In genomic region chr11:5872707-5873106, GRCm38 (mm10) we compare ENCODE assay signal across 33 mouse cellular contexts. TPM values are rescaled to one million over a fixed set of nuclear protein-coding genes. Genes with fewer than 3 reads are reported as not detected.
"Had no signal": no experiment of that assay in that cellular context is flagged by ENCODE, and none has a peak within 500 bp of the region (broad histone marks: within the 10 kb centered on the region; RNA-seq: fewer than 3 reads in every experiment).

No protein-coding gene starts in this region.

- H3K9ac ChIP-seq: embryonic facial prominence, embryonic 12.5 days; embryonic facial prominence, embryonic 13.5 days; embryonic facial prominence, embryonic 15.5 days; forebrain, embryonic 12.5 days; forebrain, embryonic 13.5 days; forebrain, embryonic 15.5 days; forebrain, postnatal 0 days had no signal

- H3K4me2 ChIP-seq: embryonic facial prominence, embryonic 12.5 days; embryonic facial prominence, embryonic 13.5 days; embryonic facial prominence, embryonic 15.5 days; forebrain, embryonic 12.5 days; forebrain, embryonic 13.5 days; forebrain, embryonic 15.5 days; heart, embryonic 11.5 days had no signal

- H3K4me3 ChIP-seq: embryonic facial prominence, embryonic 10.5 days; embryonic facial prominence, embryonic 12.5 days; embryonic facial prominence, embryonic 13.5 days; embryonic facial prominence, embryonic 15.5 days; erythroblast, embryonic 14.5 days; forebrain, embryonic 10.5 days; forebrain, embryonic 12.5 days; forebrain, embryonic 13.5 days; forebrain, embryonic 15.5 days; gastrocnemius, adult 2 months; heart, adult 2 months; heart, embryonic 10.5 days had no signal

- H3K27me3 ChIP-seq: embryonic facial prominence, embryonic 12.5 days; embryonic facial prominence, embryonic 13.5 days; embryonic facial prominence, embryonic 15.5 days; forebrain, embryonic 12.5 days; forebrain, embryonic 13.5 days; forebrain, embryonic 15.5 days had no signal

- H3K27ac ChIP-seq: embryonic facial prominence, embryonic 10.5 days; embryonic facial prominence, embryonic 12.5 days; embryonic facial prominence, embryonic 13.5 days; embryonic facial prominence, embryonic 15.5 days; forebrain, embryonic 10.5 days; forebrain, embryonic 12.5 days; forebrain, embryonic 13.5 days; forebrain, embryonic 15.5 days; gastrocnemius, adult 2 months; heart, adult 2 months; heart, embryonic 10.5 days had no signal

- H3K9me3 ChIP-seq: embryonic facial prominence, embryonic 10.5 days; embryonic facial prominence, embryonic 12.5 days; embryonic facial prominence, embryonic 13.5 days; embryonic facial prominence, embryonic 15.5 days; forebrain, embryonic 10.5 days; forebrain, embryonic 12.5 days; forebrain, embryonic 13.5 days; forebrain, embryonic 15.5 days; heart, embryonic 10.5 days had no signal

- DNase-seq: cerebellum, postnatal 14 days; cerebellum, postnatal 25 days; cerebellum, postnatal 36 days; embryo, embryonic 11 days; forebrain, postnatal 0 days; gastrocnemius, adult 2 months; gastrocnemius, postnatal 10 days; gastrocnemius, postnatal 14 days; gastrocnemius, postnatal 25 days; gastrocnemius, postnatal 36 days; heart, adult 11 months; heart, adult 18-20 months; heart, adult 2 months had no signal

- ATAC-seq: forebrain, embryonic 13.5 days; forebrain, embryonic 14.5 days; forebrain, embryonic 15.5 days; forebrain, embryonic 16.5 days; forebrain, postnatal 0 days had no signal

RNA-seq across cellular contexts. Expression of gene Aebp1, which starts 11.0 kb away (rescaled TPM):
- total RNA-seq: common myeloid progenitor, adult 5-6 weeks; granulocyte monocyte progenitor cell, adult 5-6 weeks had no signal

RNA-seq across cellular contexts. Expression of gene Myl7, which starts 25.9 kb away (rescaled TPM):
- total RNA-seq: common myeloid progenitor, adult 5-6 weeks; forebrain, postnatal 0 days; gastrocnemius, adult 18-20 months; gastrocnemius, adult 2 months; gastrocnemius, adult 8-10 months; gastrocnemius, postnatal 10 days; gastrocnemius, postnatal 14 days; gastrocnemius, postnatal 25 days; gastrocnemius, postnatal 36 days; gastrocnemius, postnatal 4 days; granulocyte monocyte progenitor cell, adult 5-6 weeks had no signal
- polyA plus RNA-seq: cortical plate, adult 2 months; forebrain, embryonic 13.5 days; forebrain, embryonic 14.5 days; forebrain, embryonic 16.5 days; forebrain, postnatal 0 days; frontal cortex, adult 2 months had no signal
